Mouse (Mus musculus) C2C12 (cell line): ENCODE data around the gene Arhgap23. TPM values are rescaled to one million over a fixed set of nuclear protein-coding genes. Genes with fewer than 3 reads are reported as not detected.

Experiments used
- H3K27me3 ChIP-seq: one replicate; pipeline ENCODE4 v1.6.1; 2011; ENCODE audit not compliant: control insufficient read depth, insufficient read depth, insufficient read length
- H3K36me3 ChIP-seq: one replicate; pipeline ENCODE4 v1.6.1; 2011; ENCODE audit not compliant: control insufficient read depth, insufficient read depth
- H3K4me3 ChIP-seq: one replicate; pipeline ENCODE4 v1.5.1; 2011; ENCODE audit warnings: mild to moderate bottlenecking, control low read depth; ENCODE audit not compliant: poor library complexity, insufficient read depth, severe bottlenecking
- H3K79me2 ChIP-seq: one replicate; pipeline ENCODE4 v1.6.1; 2011; ENCODE audit not compliant: control insufficient read depth, insufficient read depth
- H3K79me3 ChIP-seq: one replicate; pipeline ENCODE4 v1.6.1; 2011; ENCODE audit warnings: low read depth, control low read depth
- H3ac ChIP-seq: one replicate; pipeline ENCODE3; 2011; ENCODE audit warnings: low read depth; ENCODE audit not compliant: control insufficient read depth, insufficient read length
- CEBPB ChIP-seq: IDR thresholded peaks from one replicate; pipeline ENCODE4 v1.6.1; 2011; ENCODE audit warnings: low read depth, mild to moderate bottlenecking, control low read depth, moderate library complexity
- CTCF ChIP-seq: IDR thresholded peaks from one replicate; pipeline ENCODE4 v1.5.1; 2011; ENCODE audit not compliant: control insufficient read depth, insufficient read depth, insufficient read length
- FOSL1 ChIP-seq: IDR thresholded peaks from one replicate; pipeline ENCODE4 v1.8.0; 2011; ENCODE audit warnings: mild to moderate bottlenecking, low read length; ENCODE audit not compliant: poor library complexity, insufficient read depth, severe bottlenecking
- MAX ChIP-seq: IDR thresholded peaks from one replicate; pipeline ENCODE4 v1.6.1; 2011; ENCODE audit warnings: mild to moderate bottlenecking, control low read depth
- MYOD1 ChIP-seq: IDR thresholded peaks from one replicate; pipeline ENCODE4 v1.6.1; 2011; ENCODE audit warnings: low read depth; ENCODE audit not compliant: control insufficient read depth, insufficient read length
- MYOG ChIP-seq: IDR thresholded peaks from one replicate; pipeline ENCODE4 v1.6.1; 2011; ENCODE audit not compliant: control insufficient read depth, insufficient read length; ENCODE audit errors: extremely low read depth
- USF1 ChIP-seq: IDR thresholded peaks from one replicate; pipeline ENCODE4 v1.6.1; 2011; ENCODE audit warnings: low read depth, mild to moderate bottlenecking, control low read depth, moderate library complexity
- polyA plus RNA-seq: library from polyadenylated mRNA; unstranded; fragments of >200 nt; fragmentation: generic; extraction: Trizol; gene quantifications from one replicate; pipeline ENCODE4 v1.2.1, GENCODE M21; 2012; ENCODE audit warnings: missing spikeins

Gene Arhgap23
- polyA plus RNA-seq, 1 experiment = 23.9 TPM

DNA sequence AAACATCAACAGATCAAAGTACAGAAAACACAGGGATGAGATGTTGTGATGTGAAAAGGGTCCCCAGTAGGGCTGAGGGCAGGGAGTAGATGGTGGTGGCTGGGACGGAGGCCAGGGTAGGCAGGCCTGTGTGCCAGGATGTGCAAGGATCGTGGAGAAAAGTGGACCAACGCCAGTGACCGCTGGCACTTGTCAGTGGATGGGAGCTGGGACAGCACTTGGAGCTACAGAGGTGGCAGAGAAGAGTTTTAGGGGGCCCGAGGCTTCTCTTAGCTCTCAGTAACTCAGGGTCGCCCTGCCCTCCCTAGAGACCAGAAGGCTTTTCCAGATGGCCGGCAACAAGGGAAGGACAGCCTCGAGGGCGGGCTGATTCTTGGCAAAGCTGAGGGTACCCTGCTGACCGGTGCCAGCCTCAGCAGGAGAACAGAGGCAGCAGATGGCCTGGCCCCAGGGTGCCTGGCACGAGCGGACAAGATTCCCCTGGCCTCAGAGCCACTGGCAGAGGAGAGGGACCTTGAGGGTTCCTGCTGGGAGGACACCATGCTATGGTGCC, 127.9 kb downstream of the Arhgap23 start:
- Histone ChIP-seq H3K79me3 (no peaks in the 10 kb centered on the region), H3K4me3 (no peak overlapping the region), H3ac (no peak overlapping the region), H3K36me3 (no peaks in the 10 kb centered on the region), H3K27me3 (peaks cover 90% of the 10 kb centered on the region), H3K79me2 (no peaks in the 10 kb centered on the region)
- no peak for TF ChIP-seq MAX
- TF ChIP-seq FOSL1 = no peak
- no peak for TF ChIP-seq MYOD1
- no peak for TF ChIP-seq CEBPB

GRCm38 (mm10) chr11:97543883-97544282, 128.6 kb downstream of the Arhgap23 start:
- Histone ChIP-seq H3ac (no peak overlapping the region), H3K79me3 (no peaks in the 10 kb centered on the region), H3K27me3 (peaks cover 94% of the 10 kb centered on the region), H3K36me3 (no peaks in the 10 kb centered on the region), H3K4me3 (no peak overlapping the region), H3K79me2 (no peaks in the 10 kb centered on the region)
- TF ChIP-seq CEBPB (no peak), MYOG (no peak), MYOD1 (no peak), USF1 (no peak)

- H3K36me3 ChIP-seq = no peaks in the 10 kb centered on the region
- H3K79me2 ChIP-seq = no peaks in the 10 kb centered on the region
- TF ChIP-seq MAX (no peak), MYOG (no peak), CTCF (no peak), USF1 (no peak), FOSL1 (no peak), CEBPB (no peak), MYOD1 (no peak)
- peaks cover 98% of the 10 kb centered on the region for H3K27me3 ChIP-seq
- H3K79me3 ChIP-seq = no peaks in the 10 kb centered on the region
- H3K4me3 ChIP-seq = no peak overlapping the region
- H3ac ChIP-seq = no peak overlapping the region
Measured at GRCm38 (mm10) chr11:97545808-97546560, 130.7 kb downstream of the Arhgap23 start.

DNA sequence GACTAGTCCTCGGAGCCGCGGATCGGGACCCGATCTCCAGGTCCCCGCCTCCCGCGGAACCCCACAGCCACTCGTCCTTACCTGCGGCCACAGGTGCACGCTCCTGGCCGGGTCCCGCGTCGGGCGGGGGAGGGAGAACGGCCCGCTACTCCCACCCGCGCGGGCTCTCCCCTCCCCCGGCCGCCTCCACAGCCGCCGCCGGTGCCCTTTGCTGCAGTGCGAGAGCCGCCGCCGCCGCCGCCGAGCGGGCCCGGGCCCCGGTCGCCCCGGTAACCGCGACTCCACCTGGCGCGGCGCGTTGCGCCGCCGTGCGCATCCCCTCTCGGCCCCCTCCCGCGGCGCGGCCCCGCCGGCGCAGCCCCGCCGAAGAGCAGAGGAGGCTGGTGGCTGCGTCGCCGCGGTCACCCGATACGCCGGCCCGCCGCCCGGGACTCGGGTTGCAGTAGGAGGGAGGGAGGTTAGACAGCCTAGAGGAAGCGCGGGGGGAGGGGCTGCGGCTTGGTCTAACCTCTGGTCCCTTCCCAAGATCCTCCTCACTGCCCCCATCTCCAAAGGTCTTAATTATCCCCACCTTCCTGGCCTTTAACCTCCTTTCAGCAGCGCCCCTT, 131.6 kb downstream of the Arhgap23 start:
- Histone ChIP-seq H3K79me2 (no peaks in the 10 kb centered on the region), H3K36me3 (no peaks in the 10 kb centered on the region), H3K27me3 (peaks cover 100% of the 10 kb centered on the region), H3K4me3 (no peak overlapping the region), H3ac (no peak overlapping the region), H3K79me3 (no peaks in the 10 kb centered on the region)
- TF ChIP-seq FOSL1 (no peak), CTCF (no peak), MYOG (no peak), USF1 (no peak), MAX (no peak), MYOD1 (no peak), CEBPB (no peak)

- no peaks in the 10 kb centered on the region for H3K36me3 ChIP-seq
- no peaks in the 10 kb centered on the region for H3K79me2 ChIP-seq
- no peaks in the 10 kb centered on the region for H3K79me3 ChIP-seq
- no peak overlapping the region for H3K4me3 ChIP-seq
- TF ChIP-seq MYOD1 (no peak), FOSL1 (no peak)
- peaks cover 93% of the 10 kb centered on the region for H3K27me3 ChIP-seq
- no peak overlapping the region for H3ac ChIP-seq
Measured at GRCm38 (mm10) chr11:97547957-97548706, 132.8 kb downstream of the Arhgap23 start.

- no peaks in the 10 kb centered on the region for H3K36me3 ChIP-seq
- no peaks in the 10 kb centered on the region for H3K79me3 ChIP-seq
- no peak overlapping the region for H3ac ChIP-seq
- H3K4me3 ChIP-seq = no peak overlapping the region
- H3K79me2 ChIP-seq = no peaks in the 10 kb centered on the region
- TF ChIP-seq USF1 = no peak
- TF ChIP-seq MAX = no peak
- no peak for TF ChIP-seq MYOD1
- TF ChIP-seq CTCF = no peak
- TF ChIP-seq CEBPB = no peak
- TF ChIP-seq MYOG = no peak
- peaks cover 87% of the 10 kb centered on the region for H3K27me3 ChIP-seq
Measured at GRCm38 (mm10) chr11:97548757-97549156, 133.4 kb downstream of the Arhgap23 start.

Other genes with a start within 250 kb of the Arhgap23 start
- gene Kpnb1, start 227.7 kb upstream of the Arhgap23 start, polyA plus RNA-seq = 180 TPM
- gene Npepps, start 134.9 kb upstream of the Arhgap23 start, polyA plus RNA-seq = 37.8 TPM
- 48.5 TPM for gene Mrpl45, start 99.8 kb upstream of the Arhgap23 start, polyA plus RNA-seq
- 0.05 TPM for gene Gpr179, start 63.5 kb upstream of the Arhgap23 start, polyA plus RNA-seq
- gene Socs7, start 53.0 kb upstream of the Arhgap23 start, polyA plus RNA-seq = 8.1 TPM
- gene 4933428G20Rik, start 84.8 kb downstream of the Arhgap23 start, polyA plus RNA-seq = 0.34 TPM
- 0.01 TPM for gene Srcin1, start 160.7 kb downstream of the Arhgap23 start, polyA plus RNA-seq
- gene Epop, start 214.2 kb downstream of the Arhgap23 start, polyA plus RNA-seq = 15.9 TPM
- gene Mllt6, start 247.9 kb downstream of the Arhgap23 start, polyA plus RNA-seq = 12.5 TPM